Mouse (Mus musculus): Measurements from ENCODE around the gene Fam83b. TPM values are rescaled to one million over a fixed set of nuclear protein-coding genes. Genes with fewer than 3 reads are reported as not detected.

Gene Fam83b
- total RNA-seq (2023): not detected

DNA sequence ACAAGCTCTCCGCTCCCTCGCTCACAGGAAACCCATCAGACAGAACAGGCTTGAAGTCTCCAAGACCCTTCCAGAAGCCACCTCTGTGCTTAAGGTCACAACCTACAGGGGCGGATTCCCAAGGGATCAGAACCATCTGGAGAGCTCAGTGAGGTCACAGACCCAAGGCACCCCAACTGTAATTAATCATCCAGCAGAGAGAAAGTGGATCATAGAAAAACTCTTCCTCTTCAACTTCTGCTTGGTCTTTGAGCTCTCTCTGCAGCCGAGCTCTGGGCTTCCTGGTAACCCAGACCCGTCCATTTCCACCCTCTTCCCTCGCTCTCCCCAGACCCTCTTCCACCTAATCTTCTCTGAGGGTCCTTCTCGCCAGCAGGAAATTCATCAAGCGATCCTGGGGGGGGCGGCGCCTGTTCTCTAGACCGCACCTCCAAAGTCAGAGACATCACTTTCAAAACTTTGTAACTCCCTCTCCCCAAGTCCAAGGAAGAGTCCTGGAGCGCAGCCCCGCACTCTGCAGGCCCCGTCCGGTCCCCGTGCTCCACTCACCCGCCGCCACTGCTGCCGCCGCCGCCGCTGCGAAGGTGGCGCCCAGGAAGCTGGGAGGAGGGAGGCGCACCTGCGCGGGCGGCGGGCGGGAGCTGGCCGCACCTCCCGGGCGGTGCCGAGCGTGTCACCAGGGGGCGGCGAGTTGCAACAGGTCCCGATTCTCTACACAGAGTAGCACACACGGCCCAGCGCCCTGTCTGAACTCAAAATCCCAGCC, at the start of gene Fam83b:
TSS of gene Fam83b (minus strand) at position 602 of the 766 bp plus-strand sequence.

Other genes with a start within 250 kb of the Fam83b start
- 0.53 TPM for gene Hcrtr2, start 243.3 kb downstream of the Fam83b start, total RNA-seq (2023)